Mouse (Mus musculus) myocyte (in vitro differentiated cells): ENCODE measurements around the gene Taf8.

Source experiments
- CEBPB ChIP-seq: IDR thresholded peaks from 2 replicates; pipeline ENCODE4 v1.6.1; 2011; ENCODE audit warnings: mild to moderate bottlenecking, moderate library complexity; ENCODE audit not compliant: poor library complexity, insufficient read depth, severe bottlenecking
- E2F4 ChIP-seq: IDR thresholded peaks from one replicate; pipeline ENCODE4 v1.6.1; 2011; ENCODE audit warnings: mild to moderate bottlenecking, control low read depth, moderate library complexity; ENCODE audit not compliant: insufficient read depth
- MAX ChIP-seq: IDR thresholded peaks from one replicate; pipeline ENCODE4 v1.6.1; 2011; ENCODE audit warnings: low read depth, mild to moderate bottlenecking, control low read depth
- MYOD1 ChIP-seq, 3 experiments: IDR thresholded peaks; one replicate each; pipeline ENCODE4 v1.6.1; 2011; ENCODE audit warnings: control low read depth in 2 of 3, low read depth in 2 of 3, mild to moderate bottlenecking in 2 of 3, moderate library complexity in 1 of 3; ENCODE audit not compliant: insufficient read length in 2 of 3, control insufficient read depth in 1 of 3
- MYOG ChIP-seq, 3 experiments: IDR thresholded peaks; one replicate each; pipeline ENCODE4 v1.6.1; 2011; ENCODE audit warnings: control low read depth in 2 of 3, low read depth in 2 of 3, mild to moderate bottlenecking in 2 of 3; ENCODE audit not compliant: insufficient read length in 2 of 3, control insufficient read depth in 1 of 3, insufficient read depth in 1 of 3
- POLR2A ChIP-seq: IDR thresholded peaks from one replicate; pipeline ENCODE4 v1.6.1; 2011; ENCODE audit warnings: low read depth, mild to moderate bottlenecking, control low read depth, moderate library complexity; ENCODE audit not compliant: insufficient read length
- REST ChIP-seq: IDR thresholded peaks from one replicate; pipeline ENCODE4 v1.6.1; 2011; ENCODE audit warnings: mild to moderate bottlenecking, control low read depth, moderate library complexity; ENCODE audit not compliant: insufficient read depth, insufficient read length
- SRF ChIP-seq: IDR thresholded peaks from one replicate; pipeline ENCODE4 v1.6.1; 2011; ENCODE audit warnings: low read depth; ENCODE audit not compliant: control insufficient read depth, insufficient read length
- TCF12 ChIP-seq: IDR thresholded peaks from one replicate; pipeline ENCODE4 v1.6.1; 2011; ENCODE audit warnings: mild to moderate bottlenecking, control low read depth; ENCODE audit not compliant: poor library complexity, insufficient read depth, severe bottlenecking
- TCF3 ChIP-seq: IDR thresholded peaks from one replicate; pipeline ENCODE4 v1.6.1; 2011; ENCODE audit warnings: low read depth, control low read depth; ENCODE audit not compliant: insufficient read length
- USF1 ChIP-seq: IDR thresholded peaks from one replicate; pipeline ENCODE4 v1.6.1; 2011; ENCODE audit warnings: low read depth, mild to moderate bottlenecking, control low read depth, moderate library complexity

DNA sequence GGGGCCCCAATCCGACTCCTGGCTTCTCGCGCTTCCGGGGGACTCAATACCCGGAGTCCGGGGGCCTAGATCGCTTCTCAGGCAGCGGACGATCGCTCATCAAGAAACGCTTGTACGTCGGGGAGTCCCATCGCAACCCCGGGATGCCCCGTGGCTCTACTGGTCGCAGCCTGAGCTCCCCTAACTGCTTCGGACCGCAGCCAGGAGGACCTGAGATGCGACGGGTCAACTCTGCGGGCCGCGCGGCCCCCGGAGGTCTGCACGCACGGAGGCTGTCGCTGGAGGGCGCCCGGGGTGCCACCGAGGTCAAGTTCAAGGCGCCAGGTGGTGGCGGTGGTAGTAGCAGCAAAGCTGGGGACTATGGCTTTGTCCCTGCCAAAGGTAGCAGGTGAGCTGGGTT is 33.6 kb downstream of the Taf8 start:
- TF ChIP-seq SRF = no peak
- no peak for TF ChIP-seq MYOD1 (IDR thresholded peaks at IDR 0.05; ENCODE audit: control insufficient read depth in 1 of 3, insufficient read length in 2 of 3, low read depth in 2 of 3)
- TF ChIP-seq REST = no peak
- TF ChIP-seq POLR2A = no peak
- TF ChIP-seq TCF12 = no peak
- no peak for TF ChIP-seq CEBPB
- no peak for TF ChIP-seq MYOG (IDR thresholded peaks at IDR 0.05; ENCODE audit: control insufficient read depth in 1 of 3, insufficient read depth in 1 of 3, insufficient read length in 2 of 3, low read depth in 2 of 3)
- TF ChIP-seq MAX = no peak
- no peak for TF ChIP-seq USF1
- no peak for TF ChIP-seq E2F4
- TF ChIP-seq TCF3 = no peak
